Mouse (Mus musculus): ENCODE results near the gene 1700016D06Rik.

Gene 1700016D06Rik

DNA sequence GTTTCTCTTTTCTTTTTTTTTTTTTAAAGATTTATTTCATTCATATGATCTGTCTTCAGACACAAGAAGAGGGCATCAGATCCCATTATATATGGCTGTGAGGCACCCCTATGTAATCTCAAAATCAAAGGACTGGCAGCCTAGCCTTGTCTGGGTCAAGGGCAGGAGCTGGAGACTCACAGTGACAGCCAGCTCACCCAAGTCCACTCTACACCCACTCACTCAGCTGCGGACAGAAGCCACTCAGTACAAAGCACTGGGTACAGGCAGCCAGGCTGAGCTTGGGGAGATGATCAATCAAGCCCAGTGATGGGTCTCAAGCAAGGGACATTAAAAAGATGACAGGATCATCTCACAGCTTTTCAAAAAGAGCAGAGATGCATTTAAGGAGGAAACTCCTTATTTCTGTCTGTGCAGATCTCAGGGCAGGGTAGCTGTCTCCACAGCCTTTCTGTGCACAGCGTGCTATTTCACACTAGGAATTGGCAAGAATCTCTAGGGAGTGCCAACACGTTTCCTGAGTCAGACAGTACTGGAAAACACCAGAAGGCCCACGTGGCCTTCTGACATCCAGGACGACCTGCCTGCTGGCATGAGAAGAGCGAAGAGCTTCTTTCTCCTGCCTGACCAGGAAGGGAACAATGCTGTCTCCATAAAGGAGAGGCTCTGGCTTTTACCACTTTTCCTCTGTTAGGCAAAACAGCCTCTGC is 86.6 kb downstream of the 1700016D06Rik start:
- in situ Hi-C loops (cut with MboI; ENCODE audit: low pct_unique_long_range_greater_than_20kb in 1 of 2, low sequenced_read_pairs in 2 of 2, unreplicated experiment in 1 of 2) = no loop called here

DNA sequence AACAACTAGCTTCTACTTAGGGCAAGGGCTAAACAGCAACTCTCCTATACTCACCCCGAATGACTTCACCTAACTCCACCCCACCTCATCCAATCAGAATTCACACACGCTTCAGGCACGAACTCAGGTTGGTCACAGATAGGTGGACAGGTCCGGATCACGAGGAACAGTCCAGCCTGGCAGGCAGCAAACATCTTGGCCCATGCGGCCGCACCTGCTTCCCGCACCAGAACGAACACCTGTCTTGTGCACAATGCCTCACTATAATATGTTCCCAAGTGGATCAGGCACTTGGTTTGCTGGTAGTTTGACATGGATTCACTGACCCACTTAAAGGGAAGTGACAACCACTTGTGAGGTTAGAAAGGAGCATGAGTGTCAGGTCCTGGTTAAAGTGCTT is 92.0 kb downstream of the 1700016D06Rik start:
- in situ Hi-C loops (cut with MboI; ENCODE audit: low pct_unique_long_range_greater_than_20kb in 1 of 2, low sequenced_read_pairs in 2 of 2, unreplicated experiment in 1 of 2) = no loop called here

Measured in mouse embryonic stem cell (cell line).